In the genomic region with DNA sequence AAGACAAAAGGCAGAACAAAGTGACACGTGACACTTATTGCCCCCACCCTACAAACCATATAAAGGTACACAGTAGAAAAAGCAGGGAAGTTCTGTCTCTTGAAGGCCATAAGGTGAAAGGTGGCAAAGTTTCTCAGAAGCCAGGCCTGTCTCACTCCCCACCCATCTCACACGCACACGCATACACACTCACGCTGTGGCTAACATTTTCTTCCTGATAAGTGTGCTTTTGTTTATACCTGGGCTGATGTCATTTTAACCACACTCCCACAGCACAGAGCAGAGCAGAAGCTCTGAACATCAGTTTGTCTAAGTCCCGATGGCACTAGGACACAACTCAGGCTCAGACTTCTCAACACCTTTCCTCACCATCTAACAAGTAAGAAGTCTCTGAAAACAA, we compare ENCODE assay signal across 11 mouse cellular contexts.
"Had no signal": no experiment of that assay in that cellular context is flagged by ENCODE, and none has a peak within 500 bp of the region (broad histone marks: within the 10 kb centered on the region; RNA-seq: fewer than 3 reads in every experiment).

No protein-coding gene starts in this region.

- H3K4me1 ChIP-seq: lung, embryonic 15.5 days had no signal

- H3K9me3 ChIP-seq: limb, embryonic 13.5 days; lung, embryonic 15.5 days; midbrain, embryonic 13.5 days had no signal

- H3K4me3 ChIP-seq: limb, embryonic 13.5 days; lung, embryonic 15.5 days; midbrain, embryonic 13.5 days had no signal

- ATAC-seq: hindbrain, embryonic 16.5 days; inflammation-experienced regulatory T-cells, adult 6 months; midbrain, embryonic 13.5 days had no signal

- H3K27ac ChIP-seq: limb, embryonic 13.5 days; lung, embryonic 15.5 days; macrophage; midbrain, embryonic 13.5 days had no signal

- H3K4me2 ChIP-seq: limb, embryonic 13.5 days; lung, embryonic 15.5 days; midbrain, embryonic 13.5 days had no signal

- H3K27me3 ChIP-seq: limb, embryonic 13.5 days; lung, embryonic 15.5 days; midbrain, embryonic 13.5 days had no signal

- H3K9ac ChIP-seq: limb, embryonic 13.5 days; lung, embryonic 15.5 days; midbrain, embryonic 13.5 days had no signal

- DNase-seq: kidney, adult 8-10 months; kidney, postnatal 25 days; layer of hippocampus, adult 9-11 months; layer of hippocampus, postnatal 36 days; lung, postnatal 14 days had no signal

- H3K36me3 ChIP-seq: lung, embryonic 15.5 days had no signal
